Mouse (Mus musculus) left cerebral cortex, postnatal 14 days (tissue): Measurements from ENCODE around the gene Aim2. TPM values are rescaled to one million over a fixed set of nuclear protein-coding genes. Genes with fewer than 3 reads are reported as not detected.

ENCODE experiments used
- DNase-seq, 2 experiments: peaks; one replicate each; pipeline ENCODE4 v3.0.0; 2021 to 2022; ENCODE audit warnings: low spot score in 2 of 2, mixed read lengths in 1 of 2
- intact Hi-C: fragments of 180-260 bp; cut with DNase I; formaldehyde crosslinking; loops from one replicate; pipeline ENCODE4 v1.15.1; 2025
- total RNA-seq, 2 experiments: library from RNA; stranded (reverse); gene quantifications; 2 replicates each; pipeline ENCODE4 v1.2.3; 2021

The Aim2 gene
- total RNA-seq, 2 experiments from 2014 or later: 2.4 to 2.7 TPM

GRCm38 (mm10) chr1:173371586-173371985, 20.9 kb downstream of the Aim2 start:
- no peak for DNase-seq
- intact Hi-C loops: no loop called here

- intact Hi-C loops: no loop called here
Observed at GRCm38 (mm10) chr1:173374020-173374419, 23.3 kb downstream of the Aim2 start.

GRCm38 (mm10) chr1:173377380-173378112, 26.9 kb downstream of the Aim2 start:
- intact Hi-C loops: loop anchor here (5.0 kb wide), 3 partner anchors 40 to 740 kb away; no protein-coding TSS in a partner anchor
- DNase-seq: peak; percentile 82 to 85

More at GRCm38 (mm10) chr1:173374020-173374419, 23.3 kb downstream of the Aim2 start:
- DNase-seq: no peak

DNA sequence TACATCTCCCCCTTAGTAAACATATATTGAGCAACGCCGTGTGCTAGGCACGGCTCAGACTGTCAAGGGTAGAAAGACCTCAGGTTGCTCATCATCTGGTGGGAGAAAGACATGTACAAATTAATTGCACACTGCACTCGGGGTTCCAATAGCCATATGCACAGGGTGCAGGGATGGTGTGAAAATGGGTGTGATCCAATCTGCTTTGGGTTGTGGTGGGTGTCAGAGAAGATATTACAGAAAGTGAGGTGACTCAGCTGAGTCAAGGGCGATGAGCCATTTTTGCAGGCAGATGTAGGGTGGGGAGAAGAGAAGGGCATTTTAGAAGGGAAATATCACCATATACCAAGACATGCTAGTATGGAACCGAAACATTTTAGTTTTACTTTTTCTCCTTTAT, 30.8 kb downstream of the Aim2 start:
- intact Hi-C loops: no loop called here

DNA sequence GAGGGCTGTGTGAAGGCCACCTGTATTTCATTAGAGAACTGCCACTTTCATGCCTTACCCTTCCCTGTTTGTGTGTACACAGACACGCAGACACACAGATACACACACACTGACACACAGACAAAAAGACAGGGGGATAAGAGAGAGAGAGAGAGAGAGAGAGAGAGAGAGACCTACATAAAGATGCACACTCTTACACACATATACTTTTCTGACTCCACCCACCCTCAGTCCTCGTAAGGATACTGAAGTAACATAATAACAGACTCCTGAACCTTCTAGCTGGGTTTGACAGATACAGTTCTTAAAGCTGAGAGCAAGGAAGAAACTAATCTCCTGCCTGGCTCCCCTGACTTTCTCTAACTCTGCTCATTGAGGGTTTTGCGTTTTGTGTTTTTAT, 38.8 kb downstream of the Aim2 start:
- DNase-seq: no peak
- intact Hi-C loops: no loop called here

More for the DNA sequence above, 30.8 kb downstream of the Aim2 start:
- DNase-seq: no peak

DNA sequence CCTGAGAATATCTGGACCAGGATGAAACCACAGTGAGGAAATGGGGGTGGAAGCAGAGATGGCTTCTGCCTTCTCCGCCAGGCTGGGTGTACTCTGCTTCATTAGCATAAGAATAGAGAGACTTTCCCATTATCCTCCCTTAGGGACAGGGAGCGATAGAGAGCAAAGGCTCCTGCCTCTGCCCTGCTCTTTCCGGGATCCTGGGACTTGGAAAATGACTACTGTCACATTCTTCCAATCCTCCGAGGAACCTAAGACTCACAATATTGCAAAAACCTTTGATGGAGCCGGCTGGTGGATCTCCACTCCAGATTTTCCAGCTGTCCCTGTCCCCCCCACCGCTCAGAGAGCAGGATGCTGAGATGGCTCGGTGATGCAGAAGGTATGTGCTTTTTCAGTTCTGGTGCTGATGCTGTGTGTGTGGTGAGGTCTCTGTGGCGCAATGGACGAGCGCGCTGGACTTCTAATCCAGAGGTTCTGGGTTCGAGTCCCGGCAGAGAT, 39.3 kb downstream of the Aim2 start:
- DNase-seq: peak; percentile 95 to 97
- intact Hi-C loops: loop anchor here (10.0 kb wide), 2 partner anchors 865 to 895 kb away; partner anchors contain the start of gene Cfap45

GRCm38 (mm10) chr1:173391754-173392153, 41.1 kb downstream of the Aim2 start:
- intact Hi-C loops: loop anchor here (10.0 kb wide), 2 partner anchors 867 to 897 kb away; partner anchors contain the start of gene Cfap45
- DNase-seq: no peak

DNA sequence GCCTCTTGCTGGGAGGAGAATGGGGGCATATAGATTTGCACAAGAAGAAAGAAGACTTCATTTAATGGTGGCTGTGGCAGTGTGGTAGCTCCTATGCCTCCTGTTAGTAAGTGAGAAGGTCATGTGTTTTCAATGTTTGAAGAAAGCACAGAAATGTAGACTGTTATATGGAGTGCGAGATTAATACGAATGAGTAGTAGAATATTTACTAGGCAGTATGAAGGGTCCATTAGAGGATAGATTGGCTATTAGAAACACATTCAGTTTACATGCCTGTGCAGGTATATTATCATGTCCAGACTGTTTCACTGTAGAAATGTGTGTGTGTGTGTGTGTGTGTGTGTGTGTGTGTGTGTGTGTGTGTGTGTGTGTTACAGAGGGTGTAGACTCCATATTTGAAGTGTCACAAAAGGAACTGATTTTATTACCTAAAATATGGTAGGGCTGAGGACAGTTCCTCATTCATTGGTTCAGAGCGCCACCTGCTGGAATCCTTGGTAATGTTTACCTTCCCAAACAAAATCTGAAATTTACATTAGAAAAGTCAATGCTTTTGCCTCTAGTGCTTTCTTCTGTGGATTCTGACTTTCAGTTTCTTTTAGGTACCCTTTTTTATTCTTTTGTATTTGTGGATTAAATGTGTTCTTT, 47.8 kb downstream of the Aim2 start:
- peak; percentile 79 to 88 for DNase-seq
- intact Hi-C loops: loop anchor here (2.0 to 10.0 kb wide), 4 partner anchors 761 to 988 kb away; partner anchors contain the start of gene Cfap45

GRCm38 (mm10) chr1:173404696-173405309, 54.1 kb downstream of the Aim2 start:
- DNase-seq: no peak
- intact Hi-C loops: no loop called here

- DNase-seq: no peak
- intact Hi-C loops: no loop called here
Observed at GRCm38 (mm10) chr1:173409066-173409465, 58.4 kb downstream of the Aim2 start.

GRCm38 (mm10) chr1:173411863-173412262, 61.2 kb downstream of the Aim2 start:
- intact Hi-C loops: no loop called here

DNA sequence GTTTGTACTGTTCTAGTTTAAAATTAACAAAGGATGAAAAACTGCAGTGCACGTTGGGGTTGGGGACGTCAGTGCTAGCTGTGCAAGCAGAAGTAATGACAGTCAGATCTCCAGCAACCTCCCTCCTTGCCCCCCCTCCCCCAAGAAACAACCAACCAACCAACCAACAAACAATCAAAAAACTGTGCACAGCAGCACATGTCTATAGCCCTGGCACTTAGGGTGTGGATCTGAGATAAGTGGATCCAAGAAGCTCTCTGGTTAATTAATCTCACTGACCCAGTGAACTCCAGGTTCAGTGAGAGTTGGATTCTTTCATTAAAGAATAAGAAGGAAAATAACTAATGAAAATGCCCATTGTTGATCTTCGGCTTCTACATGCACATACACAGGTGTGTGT, 64.0 kb downstream of the Aim2 start:
- intact Hi-C loops: no loop called here
- no peak for DNase-seq

More at GRCm38 (mm10) chr1:173411863-173412262, 61.2 kb downstream of the Aim2 start:
- no peak for DNase-seq

DNA sequence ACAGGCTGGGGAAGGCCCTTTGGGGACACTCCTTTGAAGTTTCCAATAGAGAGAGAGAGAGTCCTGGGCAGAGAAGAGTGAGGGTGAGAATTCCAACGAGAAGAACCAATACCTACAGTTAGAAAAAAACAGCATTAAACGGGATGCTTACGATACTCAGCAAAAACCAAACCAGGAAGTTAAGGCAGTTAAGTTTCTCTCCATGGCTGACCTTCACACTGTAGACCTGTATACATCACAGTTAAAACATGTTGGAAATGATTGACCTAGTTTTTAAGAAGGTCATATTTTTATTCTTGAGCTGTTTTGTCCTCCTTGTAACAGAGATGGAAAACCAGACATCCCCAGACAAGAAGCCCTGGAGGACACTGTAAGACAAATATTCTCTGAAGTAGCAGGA, 67.8 kb downstream of the Aim2 start:
- no peak for DNase-seq
- intact Hi-C loops: no loop called here

DNA sequence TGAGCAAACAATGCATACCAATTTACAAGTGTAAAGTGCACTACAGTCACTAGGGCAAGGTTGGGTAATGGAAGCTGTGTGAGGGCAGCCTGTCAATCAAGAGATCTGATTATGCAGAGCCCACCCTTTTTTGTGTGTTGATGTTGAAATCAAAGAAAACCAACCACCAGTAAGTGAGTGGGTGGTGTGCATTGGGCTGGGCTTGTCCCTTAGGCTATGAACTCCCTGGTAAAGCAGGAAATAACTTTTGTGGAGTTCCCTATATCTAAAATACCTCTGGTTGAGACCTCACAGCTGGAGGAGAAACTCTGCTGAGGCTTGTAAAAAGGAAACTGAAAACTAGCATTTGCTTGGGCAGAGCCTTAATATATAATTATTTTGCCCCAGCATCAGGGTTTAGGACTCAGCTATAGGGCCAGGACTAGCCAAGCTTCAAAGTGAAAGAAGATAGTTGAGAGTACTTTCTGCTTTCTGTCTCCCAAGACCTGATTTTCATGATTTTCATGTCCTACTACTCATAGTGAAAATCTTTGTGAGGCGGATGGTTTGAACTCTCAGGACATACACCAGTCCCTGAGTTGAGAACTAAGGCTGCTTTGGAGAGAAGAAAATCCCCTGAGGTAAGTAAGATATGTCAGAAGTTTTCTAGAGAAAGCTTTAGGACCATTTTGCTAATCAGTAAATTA, 68.4 kb downstream of the Aim2 start:
- intact Hi-C loops: no loop called here

GRCm38 (mm10) chr1:173420374-173420773, 69.7 kb downstream of the Aim2 start:
- intact Hi-C loops: no loop called here
- peak; percentile 10 to 37 for DNase-seq

More for the DNA sequence above, 68.4 kb downstream of the Aim2 start:
- DNase-seq: no peak

DNA sequence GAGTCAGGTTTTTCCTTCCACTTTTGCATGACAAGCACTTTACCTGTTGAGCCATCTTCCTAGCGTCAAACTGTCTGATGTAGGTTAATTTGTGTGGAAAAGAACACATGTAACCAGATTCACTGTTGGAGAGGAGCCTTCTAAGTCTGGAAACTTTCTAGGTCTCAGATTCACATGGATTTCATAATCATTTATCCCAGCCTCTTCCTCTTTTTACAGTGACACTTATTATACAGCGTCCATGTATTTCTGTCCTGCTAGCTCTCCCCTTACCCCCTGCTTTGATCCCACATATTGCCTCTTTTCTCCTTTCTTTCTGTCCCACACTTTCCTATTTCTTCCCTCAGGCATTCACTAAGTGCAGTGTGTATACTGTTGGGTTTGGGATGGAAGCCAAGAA, 75.7 kb downstream of the Aim2 start:
- intact Hi-C loops: no loop called here
- DNase-seq: no peak

- intact Hi-C loops: no loop called here
- no peak for DNase-seq
Observed at GRCm38 (mm10) chr1:173427385-173427784, 76.7 kb downstream of the Aim2 start.

GRCm38 (mm10) chr1:173429995-173430699, 79.5 kb downstream of the Aim2 start:
- DNase-seq: no peak
- intact Hi-C loops: no loop called here

- DNase-seq: no peak
- intact Hi-C loops: no loop called here
Observed at GRCm38 (mm10) chr1:173432411-173432810, 81.7 kb downstream of the Aim2 start.
